Comparison of ENCODE assay signal across 9 mouse cellular contexts in the genomic region with DNA sequence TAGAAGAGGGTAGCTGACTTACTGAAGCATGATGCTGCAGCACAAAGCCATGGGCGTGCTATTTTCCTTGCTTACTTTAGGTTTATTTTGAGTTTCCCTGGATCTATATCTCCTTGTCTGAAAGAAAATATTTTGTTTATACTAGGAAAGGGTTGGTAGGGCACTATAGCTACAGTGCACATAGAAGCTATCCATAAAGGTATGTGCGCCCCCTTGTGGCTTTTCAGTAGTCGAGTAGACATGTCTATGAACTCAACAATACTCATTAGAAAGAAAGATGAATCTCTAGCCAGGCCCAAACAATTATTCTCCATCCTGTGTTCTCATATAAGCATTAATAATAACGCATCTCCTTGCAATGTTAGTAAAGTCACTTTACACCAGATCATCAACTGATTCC.
DNase-seq lines count a peak whose midpoint lies in the region; ATAC-seq and TF ChIP-seq lines count a peak whose summit lies in the region.
"Had no signal": no experiment of that assay in that cellular context is flagged by ENCODE, and none has a peak within 500 bp of the region (broad histone marks: within the 10 kb centered on the region; RNA-seq: fewer than 3 reads in every experiment).

No protein-coding gene starts in this region.

- H3K4me2 ChIP-seq in kidney, embryonic 16.5 days (replicated peaks; ENCODE audit: low read depth, low read length) = no peak overlapping the region
- no peak overlapping the region for H3K4me2 ChIP-seq in limb, embryonic 14.5 days (replicated peaks; ENCODE audit: low read depth, low read length, severe bottlenecking)
- H3K4me2 ChIP-seq: embryonic facial prominence, embryonic 15.5 days had no signal

- no peak for TF ChIP-seq POLR2A in limb, embryonic 14.5 days (IDR thresholded peaks at IDR 0.05; ENCODE audit: borderline replicate concordance, extremely low read depth, insufficient read depth, insufficient read length)

- peak; percentile 80 for ATAC-seq in kidney, embryonic 16.5 days (ENCODE audit: low FRiP score, low TSS enrichment)
- peak; percentile 67 for ATAC-seq in limb, embryonic 14.5 days (ENCODE audit: low FRiP score, low read depth)

- H3K27ac ChIP-seq in kidney, embryonic 16.5 days (ENCODE audit: low read length) = no peak overlapping the region
- H3K27ac ChIP-seq in limb, embryonic 14.5 days (replicated peaks; ENCODE audit: low read depth, low read length) = no peak overlapping the region
- H3K27ac ChIP-seq: embryonic facial prominence, embryonic 15.5 days had no signal

- no peaks in the 10 kb centered on the region for H3K27me3 ChIP-seq in kidney, embryonic 16.5 days (ENCODE audit: insufficient read depth, low read length)
- no peaks in the 10 kb centered on the region for H3K27me3 ChIP-seq in limb, embryonic 14.5 days (ENCODE audit: control insufficient read depth, insufficient read depth, low read length)
- H3K27me3 ChIP-seq: embryonic facial prominence, embryonic 15.5 days had no signal

- no peaks in the 10 kb centered on the region for H3K4me1 ChIP-seq in kidney, embryonic 16.5 days (ENCODE audit: insufficient read depth, low read length)
- no peaks in the 10 kb centered on the region for H3K4me1 ChIP-seq in limb, embryonic 14.5 days (ENCODE audit: control insufficient read depth, insufficient read depth, low read length)
- H3K4me1 ChIP-seq: embryonic facial prominence, embryonic 15.5 days had no signal

- no peak overlapping the region for H3K4me3 ChIP-seq in kidney, embryonic 16.5 days (ENCODE audit: low read length)
- H3K4me3 ChIP-seq in limb, embryonic 14.5 days (replicated peaks; ENCODE audit: low read length) = no peak overlapping the region
- H3K4me3 ChIP-seq: embryonic facial prominence, embryonic 15.5 days had no signal

- 15% methylated on average over 4 of the region's 4 CpGs for WGBS in kidney, embryonic 16.5 days
- WGBS in limb, embryonic 14.5 days = 13% methylated on average over 4 of the region's 4 CpGs

- H3K9me3 ChIP-seq in kidney, embryonic 16.5 days (ENCODE audit: low read length) = no peaks in the 10 kb centered on the region
- H3K9me3 ChIP-seq in limb, embryonic 14.5 days (ENCODE audit: control insufficient read depth, low read length) = no peaks in the 10 kb centered on the region
- H3K9me3 ChIP-seq: embryonic facial prominence, embryonic 15.5 days had no signal

- DNase-seq in urinary bladder, postnatal 14 days (ENCODE audit: low spot score) = peak; percentile 77
- DNase-seq in urinary bladder, adult 2 months (ENCODE audit: low spot score) = no peak
- peak; percentile 21 to 34 for DNase-seq in cerebellum, postnatal 36 days
- DNase-seq in gastrocnemius, postnatal 4 days (ENCODE audit: low spot score in 2 of 2) = peak; percentile 36 to 71
- peak; percentile 94 for DNase-seq in limb, embryonic 14.5 days (ENCODE audit: low spot score)
- DNase-seq in neural tube, embryonic 10.5 days (ENCODE audit: extremely low spot score, low spot score) = peak; percentile 44
- peak; percentile 6 to 60 for DNase-seq in thymus, postnatal 10 days (ENCODE audit: low spot score in 2 of 2)

- no peak overlapping the region for H3K9ac ChIP-seq in kidney, embryonic 16.5 days (replicated peaks; ENCODE audit: low read length)
- H3K9ac ChIP-seq in limb, embryonic 14.5 days (ENCODE audit: low read depth, low read length, severe bottlenecking) = no peak overlapping the region
- H3K9ac ChIP-seq: embryonic facial prominence, embryonic 15.5 days had no signal

- no peaks in the 10 kb centered on the region for H3K36me3 ChIP-seq in kidney, embryonic 16.5 days (ENCODE audit: insufficient read depth, low read length)
- no peaks in the 10 kb centered on the region for H3K36me3 ChIP-seq in limb, embryonic 14.5 days (ENCODE audit: control insufficient read depth, insufficient read depth, low read length)
- H3K36me3 ChIP-seq: embryonic facial prominence, embryonic 15.5 days had no signal
